Comparison of ENCODE assay signal across 9 mouse cellular contexts in genomic region chr3:129308102-129308752, GRCm38 (mm10). TPM values are rescaled to one million over a fixed set of nuclear protein-coding genes. Genes with fewer than 3 reads are reported as not detected.
A peak's percentile ranks its signal among the peaks of the same experiment; 100 is the strongest.
DNase-seq lines count a peak whose midpoint lies in the region; ATAC-seq and TF ChIP-seq lines count a peak whose summit lies in the region.
"Had no signal": no experiment of that assay in that cellular context is flagged by ENCODE, and none has a peak within 500 bp of the region (broad histone marks: within the 10 kb centered on the region; RNA-seq: fewer than 3 reads in every experiment).

No protein-coding gene starts in this region.

- in situ Hi-C loops in ES-E14 (cut with MboI; ENCODE audit: low sequenced_read_pairs in 2 of 2, unreplicated experiment in 2 of 2), result loop anchor here (5.0 to 10.0 kb wide), 2 partner anchors 119 to 377 kb away; no protein-coding TSS in a partner anchor

- WGBS in kidney, embryonic 14.5 days, result 26% methylated on average over 10 of the region's 10 CpGs
- WGBS in kidney, postnatal 0 days, result 28% methylated on average over 10 of the region's 10 CpGs

- TF ChIP-seq CTCF in kidney, postnatal 0 days (IDR thresholded peaks at IDR 0.05; ENCODE audit: low read depth), result peak; percentile 71

- H3K36me3 ChIP-seq in kidney, embryonic 14.5 days (ENCODE audit: control insufficient read depth, insufficient read depth, low read length), result no peaks in the 10 kb centered on the region
- no peaks in the 10 kb centered on the region for H3K36me3 ChIP-seq in ES-E14 (ENCODE audit: control insufficient read depth, insufficient read depth, low read length, poor library complexity, severe bottlenecking)
- H3K36me3 ChIP-seq in kidney, postnatal 0 days (ENCODE audit: insufficient read depth, low read length), result no peaks in the 10 kb centered on the region
- H3K36me3 ChIP-seq: embryonic facial prominence, embryonic 12.5 days had no signal

- no peak overlapping the region for H3K4me3 ChIP-seq in kidney, embryonic 14.5 days (ENCODE audit: low read length)
- no peak overlapping the region for H3K4me3 ChIP-seq in ES-E14 (ENCODE audit: insufficient read depth in 1 of 2, low read depth in 1 of 2, low read length in 2 of 2, poor library complexity in 1 of 2, severe bottlenecking in 1 of 2)
- no peak overlapping the region for H3K4me3 ChIP-seq in kidney, postnatal 0 days (replicated peaks; ENCODE audit: low read depth, low read length)
- H3K4me3 ChIP-seq: embryonic facial prominence, embryonic 12.5 days had no signal

- ATAC-seq in kidney, embryonic 14.5 days (ENCODE audit: low FRiP score, low TSS enrichment), result peak; percentile 74; the same call in 1 of the 2 replicates
- no peak for ATAC-seq in kidney, postnatal 0 days (replicated peaks; ENCODE audit: low FRiP score, low read depth)

- H3K4me2 ChIP-seq in kidney, embryonic 14.5 days (replicated peaks; ENCODE audit: low read depth, low read length), result no peak overlapping the region
- no peak overlapping the region for H3K4me2 ChIP-seq in kidney, postnatal 0 days (ENCODE audit: low read length)
- H3K4me2 ChIP-seq: embryonic facial prominence, embryonic 12.5 days had no signal

- no peaks in the 10 kb centered on the region for H3K9me3 ChIP-seq in kidney, embryonic 14.5 days (ENCODE audit: control insufficient read depth, low read length)
- H3K9me3 ChIP-seq in ES-E14 (ENCODE audit: control insufficient read depth, insufficient read depth, low read depth, low read length), result no peaks in the 10 kb centered on the region
- H3K9me3 ChIP-seq in kidney, postnatal 0 days (replicated peaks; ENCODE audit: low read length), result no peaks in the 10 kb centered on the region
- H3K9me3 ChIP-seq: embryonic facial prominence, embryonic 12.5 days had no signal

- no peak overlapping the region for H3K9ac ChIP-seq in kidney, embryonic 14.5 days (ENCODE audit: low read depth, low read length)
- H3K9ac ChIP-seq in ES-E14 (ENCODE audit: insufficient read depth, low read depth, low read length, poor library complexity, severe bottlenecking), result no peak overlapping the region
- no peak overlapping the region for H3K9ac ChIP-seq in kidney, postnatal 0 days (ENCODE audit: low read depth, low read length)
- H3K9ac ChIP-seq: embryonic facial prominence, embryonic 12.5 days had no signal

- peaks cover 12% of the 10 kb centered on the region for H3K4me1 ChIP-seq in kidney, embryonic 14.5 days (ENCODE audit: control insufficient read depth, insufficient read depth, low read length)
- H3K4me1 ChIP-seq in ES-E14 (ENCODE audit: control insufficient read depth in 2 of 2, insufficient read depth in 2 of 2, low read length in 2 of 2, poor library complexity in 1 of 2), result no peaks in the 10 kb centered on the region; a peak in 1 of 4 replicates
- H3K4me1 ChIP-seq in kidney, postnatal 0 days (replicated peaks; ENCODE audit: insufficient read depth, low read length), result no peaks in the 10 kb centered on the region
- H3K4me1 ChIP-seq: embryonic facial prominence, embryonic 12.5 days had no signal

- no peaks in the 10 kb centered on the region for H3K27me3 ChIP-seq in kidney, embryonic 14.5 days (ENCODE audit: control insufficient read depth, insufficient read depth, low read length)
- no peaks in the 10 kb centered on the region for H3K27me3 ChIP-seq in kidney, postnatal 0 days (ENCODE audit: insufficient read depth, low read length)
- H3K27me3 ChIP-seq: embryonic facial prominence, embryonic 12.5 days had no signal

- H3K27ac ChIP-seq in kidney, embryonic 14.5 days (ENCODE audit: low read depth, low read length), result no peak overlapping the region
- no peak overlapping the region for H3K27ac ChIP-seq in ES-E14 (ENCODE audit: insufficient read depth, low read depth, low read length, poor library complexity, severe bottlenecking)
- H3K27ac ChIP-seq in kidney, postnatal 0 days, result no peak overlapping the region
- H3K27ac ChIP-seq: embryonic facial prominence, embryonic 12.5 days had no signal

- no peak for DNase-seq in kidney, adult 11 months
- peak; percentile 60 for DNase-seq in ES-E14 (ENCODE audit: low read depth, low spot score)
- peak; percentile 27 to 55 for DNase-seq in cerebellum, postnatal 14 days
- DNase-seq in kidney, postnatal 0 days (ENCODE audit: low spot score), result peak; percentile 94
- DNase-seq in retina, postnatal 1 day, result peak; percentile 79
- no peak for DNase-seq in urinary bladder, postnatal 10 days (ENCODE audit: low spot score)
- no peak for DNase-seq in adrenal gland, adult 18-20 months (ENCODE audit: low spot score in 2 of 2)

TF ChIP-seq in ES-E14, 5 proteins besides CTCF, POLR2A, EP300 and RAD21:
- no peak for TF ChIP-seq CHD2 (IDR thresholded peaks at IDR 0.05; ENCODE audit: low read depth, low read length)
TF ChIP-seq in ES-E14: peak in this region for 0.

RNA-seq across cellular contexts. Expression of gene Enpep, which starts 24.3 kb away (rescaled TPM):
- polyA plus RNA-seq in kidney, embryonic 14.5 days (2014; fragmentation: Nextera tagmentation; extraction: Ambion mirVana), result 45.1 and 66.4 TPM in 2 replicates
- total RNA-seq in ES-E14 (2012; rRNA removed), result 0.16 and 0.54 TPM in 2 replicates
- 108 and 117 TPM in 2 replicates for polyA plus RNA-seq in kidney, postnatal 0 days (2015; fragmentation: Nextera tagmentation; extraction: Ambion mirVana)
- total RNA-seq in adrenal gland, adult 18-20 months (2021), result 10 to 100 TPM; 12.8 to 17.4 TPM

Comparison
In these comparisons a context has a peak if more than half of its experiments do, and no peak if none do; other contexts are left out.
1. DNase-seq: peak in ES-E14 (single experiment), cerebellum, postnatal 14 days (2 of 2), kidney, postnatal 0 days (single experiment) and retina, postnatal 1 day (single experiment); none in kidney, adult 11 months (single experiment), urinary bladder, postnatal 10 days (single experiment) and adrenal gland, adult 18-20 months (0 of 2).